Mouse (Mus musculus): ENCODE measurements around the gene Elovl4.

Elovl4 gene

DNA sequence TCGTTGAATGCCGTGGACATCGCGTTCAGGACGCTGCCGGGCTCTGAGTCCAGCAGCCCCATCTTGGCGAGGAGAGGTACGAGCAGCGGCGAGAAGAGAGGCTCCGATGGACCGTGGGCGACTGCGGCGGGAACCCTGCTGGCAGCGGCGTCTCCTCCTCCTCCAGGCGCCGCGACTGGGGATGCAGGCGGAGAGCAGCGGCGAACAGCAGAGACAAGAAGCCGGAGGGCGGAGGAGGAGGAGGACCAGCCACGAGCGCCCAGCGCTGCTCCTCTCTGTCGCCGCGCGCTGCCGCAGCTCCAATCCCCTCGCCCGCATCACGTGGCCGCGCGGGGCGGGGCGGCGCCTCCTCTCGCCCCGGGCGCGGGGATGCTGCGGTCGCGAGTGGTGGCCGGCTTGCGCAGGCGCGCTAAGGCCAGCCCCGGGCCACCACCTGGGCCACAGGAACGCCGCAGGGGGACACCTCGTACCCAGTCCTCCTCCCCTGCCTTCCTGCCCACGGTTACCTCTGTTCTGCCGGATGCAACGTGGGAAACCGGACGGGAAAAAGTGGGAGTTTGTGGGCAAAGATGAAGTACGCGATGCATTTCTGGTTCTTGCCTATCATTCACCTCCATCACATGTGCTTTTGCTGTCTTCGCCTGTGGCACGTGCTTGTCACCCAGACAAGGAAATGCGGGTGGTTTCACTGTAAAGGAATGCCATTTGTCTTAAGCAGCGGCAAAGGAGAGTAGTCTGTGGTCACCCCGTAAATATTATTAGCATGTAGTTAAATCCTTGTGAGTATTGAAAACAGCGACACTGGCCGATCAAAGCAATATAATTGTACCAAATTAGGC is at the start of gene Elovl4:
Gene Elovl4 (minus strand): TSS at position 301 of the 839 bp plus-strand sequence.
- in situ Hi-C loops (cut with MboI; ENCODE audit: unreplicated experiment in 2 of 2): no loop called here

DNA sequence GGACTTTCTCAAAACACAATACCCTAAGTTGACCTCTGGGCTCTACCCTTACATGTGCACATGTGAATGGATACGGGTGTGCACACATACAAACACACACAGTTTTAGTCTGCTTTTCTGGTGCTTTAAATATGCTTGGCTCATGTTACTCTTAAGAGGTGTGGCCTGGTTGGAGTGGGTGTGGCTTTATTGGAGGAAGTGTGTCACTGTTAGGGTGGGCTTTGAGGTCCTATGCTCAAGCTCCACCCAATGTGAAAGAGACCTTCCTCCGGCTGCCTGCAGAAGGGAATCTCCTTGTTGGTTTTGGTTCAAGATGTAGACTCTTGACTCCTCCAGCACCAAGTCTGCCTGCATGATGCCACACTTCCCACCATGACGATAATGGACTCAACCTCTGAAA is 46.4 kb upstream of the Elovl4 start:
- in situ Hi-C loops (cut with MboI; ENCODE audit: unreplicated experiment in 2 of 2): no loop called here

DNA sequence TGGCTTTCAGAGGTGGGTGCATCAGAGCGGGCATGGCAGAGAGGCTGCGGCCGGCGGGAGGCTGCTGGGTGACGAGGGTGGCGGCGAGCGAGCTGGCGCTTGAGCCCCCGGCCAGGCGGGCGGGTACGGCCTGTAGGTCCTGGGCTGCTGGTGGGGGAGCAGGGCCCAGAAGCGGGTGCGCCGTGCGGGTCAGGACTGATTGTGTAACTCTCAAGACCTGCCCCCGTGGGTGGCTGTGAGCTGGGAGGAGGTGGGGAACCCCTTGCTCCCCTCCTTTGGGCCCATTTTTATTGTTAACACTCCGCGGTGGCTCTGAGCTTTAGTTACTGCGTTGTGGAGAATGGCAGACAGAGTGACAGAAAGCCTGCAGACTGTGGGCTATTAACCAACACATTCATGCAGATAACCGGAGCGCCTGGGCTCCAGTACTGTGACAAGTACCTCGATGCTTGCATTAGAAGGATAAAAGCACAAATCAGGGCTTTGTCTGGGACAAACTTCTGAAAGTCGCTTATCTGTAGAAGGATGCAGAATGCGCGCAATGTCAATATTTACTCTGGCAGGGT is 28.8 kb upstream of the Elovl4 start:
- in situ Hi-C loops (cut with MboI; ENCODE audit: unreplicated experiment in 2 of 2): no loop called here

DNA sequence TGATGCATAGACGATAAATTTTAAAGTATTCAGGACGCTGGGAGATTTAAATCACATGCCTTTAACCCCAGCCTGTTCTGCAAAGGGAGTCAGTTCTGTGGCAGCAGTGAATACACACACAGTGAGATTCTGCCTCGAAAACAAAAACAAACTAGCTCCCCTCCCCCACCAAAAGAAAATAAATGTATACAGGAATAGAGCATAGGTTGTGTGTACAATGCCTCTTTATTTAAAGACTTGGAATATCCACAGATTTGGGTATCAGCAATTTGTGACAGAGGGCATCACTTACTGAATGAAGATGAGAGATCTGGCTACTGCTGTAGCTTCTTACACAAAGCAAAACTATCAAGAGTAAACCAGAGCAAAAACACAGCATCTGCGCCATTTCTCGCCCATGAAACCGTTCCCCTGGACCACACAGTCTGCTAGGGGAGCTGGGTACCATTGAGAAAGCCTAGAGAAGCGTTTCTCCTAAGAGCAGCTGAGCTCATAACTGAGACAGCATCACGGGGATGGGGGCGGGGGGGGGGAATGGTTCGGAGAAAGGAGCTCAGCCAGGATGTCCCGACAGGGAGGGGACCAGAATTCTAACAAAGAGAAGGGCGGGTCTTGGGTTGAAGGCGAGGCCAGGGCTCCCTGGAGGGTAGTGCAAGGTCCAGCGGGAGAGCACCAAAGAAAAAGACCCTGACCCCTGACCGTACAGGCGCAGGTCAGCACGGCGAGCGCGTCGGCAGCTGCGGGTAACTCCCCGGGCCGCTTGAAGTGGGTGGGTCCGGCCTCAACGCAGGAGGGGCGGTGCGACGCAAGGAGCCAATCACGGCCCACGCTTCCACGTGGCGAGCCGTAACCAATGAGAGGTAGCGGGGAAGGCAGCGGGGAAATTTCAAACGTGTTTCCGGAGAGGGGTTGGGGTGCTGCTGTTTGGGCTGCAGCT is 28.0 kb upstream of the Elovl4 start, which contains the start of gene Ttk:
Gene Ttk (plus strand): TSS at position 879 of the 937 bp plus-strand sequence.
- in situ Hi-C loops (cut with MboI; ENCODE audit: unreplicated experiment in 2 of 2): no loop called here

DNA sequence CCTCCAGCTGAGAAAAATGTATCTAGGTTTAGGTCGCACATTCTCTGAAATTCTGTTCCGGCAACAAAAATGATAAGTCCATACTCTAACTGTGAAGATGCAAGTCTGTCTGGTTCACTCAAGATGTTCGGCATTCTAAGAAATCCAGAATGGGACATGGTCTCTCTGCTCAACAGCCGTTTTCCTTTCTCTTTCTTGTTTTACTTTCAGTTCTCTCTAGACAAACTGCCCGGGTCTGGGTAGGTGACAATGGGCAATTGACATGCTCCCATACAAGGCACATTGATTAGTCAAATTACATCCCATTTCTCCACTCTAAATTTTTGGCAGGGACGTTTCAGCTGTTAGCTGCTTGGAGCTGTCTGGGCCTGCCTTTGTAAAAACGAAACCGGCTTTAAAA is 25.1 kb upstream of the Elovl4 start:
- in situ Hi-C loops (cut with MboI; ENCODE audit: unreplicated experiment in 2 of 2): no loop called here

DNA sequence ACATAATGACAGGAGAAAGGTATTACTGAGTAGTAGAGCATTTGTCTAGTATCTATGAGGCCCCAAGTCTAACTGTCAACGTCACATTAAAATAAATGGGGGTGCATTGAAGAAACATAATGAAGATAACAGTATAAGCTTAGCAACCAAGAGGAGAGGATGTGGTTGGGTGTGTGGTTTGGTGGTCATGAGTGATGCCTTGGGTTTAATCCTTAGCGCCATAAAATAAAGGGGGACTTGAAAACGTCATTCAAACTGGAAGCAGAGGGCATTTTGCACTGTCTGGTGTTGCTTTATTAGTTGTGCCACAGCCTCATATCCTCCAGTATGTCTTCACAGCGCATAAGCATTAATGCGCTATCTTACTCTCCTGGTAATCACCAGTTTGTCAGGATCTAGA is 23.8 kb upstream of the Elovl4 start:
- in situ Hi-C loops (cut with MboI; ENCODE audit: unreplicated experiment in 2 of 2): no loop called here

DNA sequence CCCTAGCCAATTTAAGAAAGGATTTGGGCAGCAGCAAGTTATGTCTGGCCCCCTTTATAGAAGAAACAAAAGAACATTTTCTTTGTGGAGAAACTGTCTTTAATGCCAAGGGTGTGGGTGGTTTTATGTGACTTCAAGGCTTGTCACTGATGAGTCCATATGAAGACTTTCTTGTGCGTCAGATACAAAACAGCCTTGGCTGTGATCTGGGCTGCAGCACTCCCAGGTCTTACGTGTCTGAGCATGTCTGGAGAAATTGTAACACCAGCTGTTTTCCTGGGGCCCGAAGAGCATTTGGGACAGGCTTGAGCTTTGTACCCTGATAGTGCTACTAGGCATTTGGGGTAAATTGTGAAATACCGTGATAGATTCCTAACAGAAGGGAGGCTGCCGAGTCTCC is 16.8 kb upstream of the Elovl4 start:
- in situ Hi-C loops (cut with MboI; ENCODE audit: unreplicated experiment in 2 of 2): no loop called here

DNA sequence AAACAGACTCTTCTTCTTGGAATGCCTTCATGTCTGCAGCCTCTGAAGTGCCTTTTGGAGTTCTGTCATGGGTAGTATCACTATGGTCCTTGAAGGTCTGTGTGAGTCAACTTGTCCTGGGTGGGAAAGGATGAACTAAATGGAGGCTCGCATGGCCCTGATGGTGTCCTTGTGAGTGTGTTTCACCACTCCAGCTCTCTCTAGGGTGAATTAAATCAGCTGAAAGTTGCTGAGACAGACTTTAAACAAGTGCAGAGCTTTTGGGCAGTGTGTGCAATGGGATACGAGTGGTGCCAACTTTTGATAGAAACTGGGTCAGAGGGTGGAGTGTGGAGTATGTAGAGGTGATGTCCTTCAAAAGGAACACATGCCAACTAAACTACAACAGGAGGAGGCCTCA is 14.9 kb upstream of the Elovl4 start:
- in situ Hi-C loops (cut with MboI; ENCODE audit: unreplicated experiment in 2 of 2): no loop called here

DNA sequence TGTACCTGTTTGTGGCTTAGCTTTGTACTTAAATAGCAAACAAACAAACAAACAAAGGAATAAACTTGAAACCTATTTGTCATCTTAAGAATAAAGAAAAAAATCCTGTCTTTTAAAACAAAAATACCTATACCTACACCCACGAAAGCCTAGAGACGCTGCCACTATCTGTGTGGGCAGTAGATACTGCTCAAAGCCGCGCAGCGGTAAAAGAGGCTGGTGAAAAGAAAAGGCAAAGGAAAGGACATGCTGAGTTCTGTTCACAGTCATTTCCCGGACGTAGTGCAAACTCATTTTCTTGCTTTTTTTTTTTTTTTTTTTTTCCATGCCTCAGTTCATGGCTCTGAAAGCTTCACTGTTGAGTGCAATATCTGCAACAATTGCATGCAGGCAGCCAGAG is 13.1 kb upstream of the Elovl4 start:
- in situ Hi-C loops (cut with MboI; ENCODE audit: unreplicated experiment in 2 of 2): no loop called here

DNA sequence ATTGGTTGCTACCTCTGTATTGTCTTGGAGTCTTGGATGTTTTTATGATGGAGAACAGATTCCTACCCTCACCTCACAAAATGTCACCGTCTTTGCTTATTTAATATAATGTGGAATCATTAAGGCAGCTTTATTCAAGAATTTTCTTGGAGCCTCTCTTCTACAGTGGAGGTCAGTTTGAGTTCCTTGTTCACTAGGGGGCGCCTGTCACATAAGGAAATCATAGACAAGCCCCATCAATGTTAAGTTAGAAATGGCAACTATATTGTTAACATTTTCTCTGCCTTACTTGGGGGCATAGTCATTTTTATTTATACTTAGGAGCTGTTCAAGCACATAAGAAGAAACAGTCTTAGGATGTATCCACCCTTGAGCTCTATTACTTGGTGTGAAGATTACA is 1.5 kb upstream of the Elovl4 start:
- in situ Hi-C loops (cut with MboI; ENCODE audit: unreplicated experiment in 2 of 2): no loop called here

DNA sequence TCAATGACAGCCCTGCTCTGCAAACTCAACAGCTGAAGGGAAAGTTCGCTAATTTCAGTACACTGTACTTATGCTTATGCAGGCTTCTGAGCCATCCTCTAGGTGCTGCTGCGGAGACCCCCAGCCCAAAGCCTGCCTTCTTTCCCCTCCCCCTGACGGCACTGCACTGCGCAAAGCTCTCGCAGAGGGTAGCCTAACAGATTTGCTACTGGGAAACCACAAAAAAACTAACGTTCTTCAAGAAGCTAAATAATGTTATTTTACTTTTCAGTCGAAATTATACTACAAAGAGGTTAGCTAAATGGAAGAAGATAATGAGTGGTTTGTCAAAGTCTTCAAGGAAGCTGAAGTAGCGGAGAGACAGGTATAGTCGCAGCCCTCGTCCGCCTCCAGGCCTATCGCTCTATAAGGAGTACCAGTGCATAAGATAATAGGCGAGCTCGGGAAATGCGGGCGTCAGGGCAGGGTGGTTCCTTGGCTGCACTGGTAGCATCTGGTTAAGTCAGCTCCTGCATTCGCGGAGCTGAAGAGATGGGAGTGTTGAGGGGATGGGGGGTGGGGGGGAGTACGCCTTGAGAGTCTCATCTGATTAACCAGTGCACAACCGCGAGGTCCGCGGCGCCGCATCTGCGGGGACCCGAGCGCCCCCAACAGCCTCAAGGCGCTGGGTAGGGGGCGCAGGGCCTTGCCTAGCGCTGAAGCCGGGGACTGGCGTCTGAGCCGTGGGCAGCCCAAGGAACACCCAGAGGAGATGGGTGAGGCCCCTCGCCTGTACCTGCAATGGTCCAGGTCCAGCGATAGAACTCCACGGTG is 707 bp downstream of the Elovl4 start:
- in situ Hi-C loops (cut with MboI; ENCODE audit: unreplicated experiment in 2 of 2): no loop called here

DNA sequence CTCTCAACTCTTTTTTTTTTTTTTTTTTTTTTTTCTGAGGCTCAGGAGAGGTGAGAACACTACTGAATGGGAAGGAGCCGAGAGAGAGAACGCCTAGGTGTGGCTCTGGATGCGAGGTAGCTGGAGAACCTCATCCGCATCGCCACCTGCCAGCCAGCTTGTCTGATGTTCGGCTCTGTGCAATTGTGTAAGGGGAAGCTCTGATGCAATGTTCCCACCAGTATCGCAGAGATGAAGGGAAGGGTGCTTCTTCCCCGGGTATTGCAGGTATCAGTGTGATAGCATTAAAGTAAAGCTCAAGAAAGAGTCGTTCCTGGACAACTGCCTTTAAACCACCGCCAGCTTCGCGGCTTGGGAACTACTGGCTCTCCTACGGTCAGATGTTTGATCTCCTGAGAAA is 1.7 kb downstream of the Elovl4 start:
- in situ Hi-C loops (cut with MboI; ENCODE audit: unreplicated experiment in 2 of 2): no loop called here

DNA sequence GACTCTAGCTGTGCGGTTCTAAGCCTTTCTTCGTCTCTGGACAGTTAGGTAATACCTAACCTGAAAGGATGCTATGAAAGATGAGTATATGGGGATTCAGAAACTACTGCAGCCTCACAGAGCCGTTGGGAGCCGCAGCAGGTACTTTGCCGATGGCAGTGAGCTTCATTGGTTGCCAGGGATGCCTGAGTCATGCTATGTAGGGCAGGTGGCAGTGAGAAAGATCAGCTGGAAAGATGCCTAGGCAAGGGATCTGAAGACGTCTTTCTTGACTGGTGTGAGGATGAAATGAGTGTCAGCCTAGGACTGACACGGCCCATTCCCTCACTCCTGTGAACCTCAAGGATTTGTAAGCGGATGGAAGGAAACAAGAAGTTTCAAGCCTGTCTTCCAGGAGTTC is 8.2 kb downstream of the Elovl4 start:
- in situ Hi-C loops (cut with MboI; ENCODE audit: unreplicated experiment in 2 of 2): no loop called here

DNA sequence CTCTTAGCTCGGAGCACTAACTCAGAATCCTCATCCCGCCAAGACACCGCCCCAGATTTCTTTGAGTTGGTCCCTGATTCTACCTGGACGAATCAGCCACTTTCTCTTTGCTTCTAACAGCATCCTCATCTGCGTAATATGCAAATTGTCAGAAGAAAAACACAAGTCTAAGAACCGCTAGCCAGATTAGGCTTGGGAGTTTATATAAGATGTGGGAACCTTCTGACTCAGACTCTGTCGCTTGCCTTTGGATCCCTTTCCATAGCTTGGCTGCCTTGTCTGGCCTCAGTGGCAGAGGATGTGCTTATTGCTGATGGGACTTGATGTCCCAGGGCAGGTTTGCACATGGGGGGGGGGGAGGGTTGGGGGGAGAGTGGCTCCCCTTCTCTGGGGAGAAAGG is 9.2 kb downstream of the Elovl4 start:
- in situ Hi-C loops (cut with MboI; ENCODE audit: unreplicated experiment in 2 of 2): no loop called here

DNA sequence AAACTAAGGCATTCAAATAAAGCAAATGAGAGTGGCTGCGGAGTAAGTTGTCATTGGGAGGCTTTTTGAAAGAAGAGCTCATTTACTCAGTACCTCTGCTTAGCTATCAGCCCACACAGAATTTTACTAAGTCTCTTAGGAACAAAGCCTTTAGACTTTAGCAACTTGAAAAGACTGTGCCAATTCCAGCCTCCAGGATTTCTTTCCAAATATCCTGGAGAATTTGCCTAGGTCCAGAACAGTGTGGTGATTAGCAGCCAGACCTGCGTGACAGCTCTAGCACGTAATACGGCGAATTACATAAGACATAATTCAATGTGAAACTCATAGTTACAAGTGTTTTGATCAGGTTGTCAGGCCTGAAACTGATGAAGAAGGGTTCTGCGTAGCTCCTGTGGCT is 16.8 kb downstream of the Elovl4 start:
- in situ Hi-C loops (cut with MboI; ENCODE audit: unreplicated experiment in 2 of 2): no loop called here

DNA sequence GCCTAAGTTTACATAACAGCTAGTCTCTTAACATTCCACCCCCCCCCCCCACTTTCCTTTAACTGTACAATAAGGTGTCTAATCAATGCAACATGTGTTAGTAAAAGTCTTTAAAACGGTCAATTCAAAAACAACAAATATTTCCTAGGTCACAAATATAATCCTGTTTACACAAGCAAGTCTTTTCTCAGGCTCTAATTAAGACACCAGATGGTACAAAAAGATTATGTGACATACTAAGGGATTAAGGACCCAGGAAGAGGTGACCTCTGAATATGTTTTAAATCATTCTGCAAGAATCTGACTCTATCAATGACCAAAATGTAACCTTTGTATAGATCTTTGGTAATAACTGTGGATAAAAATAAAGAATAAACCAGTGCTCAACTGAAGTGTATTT is 20.6 kb downstream of the Elovl4 start:
- in situ Hi-C loops (cut with MboI; ENCODE audit: unreplicated experiment in 2 of 2): no loop called here

DNA sequence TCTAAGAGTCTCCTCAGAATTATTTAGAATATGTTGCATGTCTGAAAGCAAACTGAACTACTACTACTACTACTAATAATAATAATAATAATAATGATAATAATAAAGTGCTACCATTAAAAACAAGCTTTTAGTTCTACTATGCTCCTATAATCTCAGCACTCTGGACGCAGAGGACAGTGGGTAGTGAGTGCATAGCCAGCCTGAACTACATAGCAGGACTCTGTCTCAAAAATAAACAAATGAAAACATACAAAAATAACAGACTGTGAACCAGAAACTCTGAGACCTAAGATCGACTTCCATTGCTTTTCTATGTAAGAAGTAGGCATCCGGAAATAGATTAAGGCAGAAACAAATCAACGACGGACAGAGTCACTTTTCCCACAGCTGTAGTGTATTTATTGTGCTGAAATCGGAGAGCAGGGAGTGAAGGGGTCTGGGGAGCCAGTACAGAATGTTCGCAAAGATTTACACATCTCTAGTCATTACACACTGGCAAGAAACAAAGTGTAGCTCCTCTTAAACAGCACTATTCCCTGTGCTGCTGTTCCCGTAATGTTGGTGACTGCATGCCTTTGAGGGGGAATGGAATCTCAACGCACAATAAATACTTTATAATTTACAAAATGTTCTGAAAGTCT is 27.6 kb downstream of the Elovl4 start:
- in situ Hi-C loops (cut with MboI; ENCODE audit: unreplicated experiment in 2 of 2): no loop called here

DNA sequence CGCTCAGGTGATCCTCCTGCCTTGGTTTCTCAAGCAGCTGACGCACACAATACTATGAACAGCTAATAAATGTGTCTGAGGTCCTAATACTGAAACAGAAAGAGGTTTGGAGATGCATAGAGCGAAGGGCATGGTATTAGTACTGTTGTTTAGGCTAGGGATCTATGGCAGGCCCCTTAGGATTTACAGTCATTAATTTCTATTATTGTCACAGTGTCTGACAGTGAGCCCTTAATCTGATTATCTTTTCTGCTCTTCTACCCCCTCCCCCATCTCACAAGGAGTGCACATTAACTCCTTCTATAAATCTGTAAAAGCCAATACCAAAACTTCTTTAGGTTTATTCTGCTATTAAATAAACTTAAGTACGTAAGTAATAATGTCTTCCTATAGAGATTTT is 44.8 kb downstream of the Elovl4 start:
- in situ Hi-C loops (cut with MboI; ENCODE audit: unreplicated experiment in 2 of 2): no loop called here

DNA sequence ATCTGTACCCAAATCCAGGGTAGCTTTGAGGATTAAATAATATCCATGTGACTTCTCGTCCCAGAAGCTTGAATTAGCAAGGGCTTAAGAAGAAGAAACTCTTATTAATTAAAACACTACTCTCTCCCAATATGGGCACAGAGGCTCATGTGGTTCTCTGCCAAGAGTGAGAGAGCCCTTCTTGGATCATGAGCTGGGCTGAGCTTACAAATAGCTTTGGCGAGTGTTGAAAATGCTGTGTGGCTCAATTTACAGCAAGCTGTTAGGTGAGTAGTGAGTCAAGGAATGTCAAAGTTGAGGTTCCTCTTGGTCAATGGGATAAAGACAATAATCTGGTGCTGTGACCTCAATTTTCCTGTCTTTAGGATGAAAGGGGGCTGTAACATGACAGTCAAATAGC is 74.2 kb downstream of the Elovl4 start:
- in situ Hi-C loops (cut with MboI; ENCODE audit: unreplicated experiment in 2 of 2): loop anchor here in 1 of 2 experiments (25.0 kb wide), 1 partner anchor 1095 kb away; no protein-coding TSS in a partner anchor

DNA sequence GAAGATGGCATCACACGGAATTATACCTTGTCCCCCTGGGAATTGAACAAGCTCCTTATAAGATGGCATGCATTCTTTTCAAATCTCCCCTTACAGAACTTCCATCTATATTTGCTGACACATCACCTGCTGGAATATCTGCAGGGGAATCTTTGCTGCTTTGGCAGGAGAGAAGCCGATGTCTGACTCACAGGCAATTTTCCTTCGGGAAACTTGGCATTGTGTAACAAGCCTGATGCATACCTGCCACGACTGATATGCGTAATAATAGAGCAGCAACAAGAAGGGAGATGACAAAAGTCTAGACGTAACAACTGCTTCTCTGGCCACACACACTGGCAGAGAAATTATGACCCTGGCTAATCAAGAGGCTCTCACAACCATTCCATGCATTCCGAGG is 75.2 kb downstream of the Elovl4 start:
- in situ Hi-C loops (cut with MboI; ENCODE audit: unreplicated experiment in 2 of 2): loop anchor here in 1 of 2 experiments (25.0 kb wide), 1 partner anchor 1094 kb away; no protein-coding TSS in a partner anchor

Measured in v-Abl transformed pro-B cells (cell line).